Mouse (Mus musculus): ENCODE results near the gene Pxylp1. TPM values are rescaled to one million over a fixed set of nuclear protein-coding genes. Genes with fewer than 3 reads are reported as not detected.

Gene Pxylp1
- total and polyA plus RNA-seq, 2 experiments from 2014 or later = 23.5 to 42.3 TPM

DNA sequence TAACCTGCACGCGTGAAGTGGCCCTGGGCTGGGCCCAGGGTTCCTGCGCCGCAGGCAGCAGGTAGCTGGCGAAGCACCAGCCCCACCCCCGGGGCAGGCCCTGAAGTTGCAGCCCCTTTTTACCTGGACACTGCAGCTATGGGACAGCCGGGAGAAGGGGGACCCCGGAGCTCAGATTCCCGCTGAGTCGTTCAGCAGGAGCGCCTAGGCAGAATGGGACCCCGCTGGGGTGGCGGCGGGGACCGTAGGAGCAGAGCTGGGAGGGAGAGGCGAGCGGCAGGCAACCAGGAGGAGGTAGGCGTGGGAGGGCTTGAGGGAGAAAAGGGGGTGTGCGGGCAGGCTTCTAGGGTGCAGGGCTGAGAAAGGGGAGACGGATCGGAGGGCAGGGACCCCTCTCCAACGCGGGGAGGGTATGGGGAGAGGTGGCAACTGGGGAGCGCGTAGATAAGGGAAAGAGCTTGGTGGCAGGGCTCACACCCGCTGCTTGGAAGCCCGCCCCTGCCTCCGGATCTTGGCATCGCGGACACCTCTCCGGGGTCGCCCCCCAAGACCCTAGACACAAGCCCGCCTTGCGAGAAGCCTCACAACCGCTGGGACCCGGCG, 3.6 kb downstream of the Pxylp1 start:
- Histone ChIP-seq H3K27ac (ENCODE audit: low read depth, low read length) (peak overlapping the region; percentile 40), H3K27me3 (ENCODE audit: insufficient read depth, low read length) (no peaks in the 10 kb centered on the region), H3K9ac (replicated peaks; ENCODE audit: low read length, poor library complexity, severe bottlenecking) (peak overlapping the region; percentile 81), H3K4me1 (ENCODE audit: insufficient read depth, low read length) (no peaks in the 10 kb centered on the region; the same call in 1 of the 2 replicates), H3K4me3 (ENCODE audit: low read depth, low read length) (peak overlapping the region; percentile 71), H3K36me3 (ENCODE audit: insufficient read depth, low read length) (no peaks in the 10 kb centered on the region), H3K4me2 (ENCODE audit: low read depth, low read length, poor library complexity, severe bottlenecking) (peak overlapping the region; percentile 90), H3K9me3 (ENCODE audit: low read length) (no peaks in the 10 kb centered on the region)
- under 1% methylated on average over 37 of the region's 37 CpGs for WGBS
- peak; percentile 36 for ATAC-seq (ENCODE audit: low FRiP score)
- no peak for DNase-seq (ENCODE audit: low spot score)
- no peak for TF ChIP-seq CTCF (IDR thresholded peaks at IDR 0.05)

DNA sequence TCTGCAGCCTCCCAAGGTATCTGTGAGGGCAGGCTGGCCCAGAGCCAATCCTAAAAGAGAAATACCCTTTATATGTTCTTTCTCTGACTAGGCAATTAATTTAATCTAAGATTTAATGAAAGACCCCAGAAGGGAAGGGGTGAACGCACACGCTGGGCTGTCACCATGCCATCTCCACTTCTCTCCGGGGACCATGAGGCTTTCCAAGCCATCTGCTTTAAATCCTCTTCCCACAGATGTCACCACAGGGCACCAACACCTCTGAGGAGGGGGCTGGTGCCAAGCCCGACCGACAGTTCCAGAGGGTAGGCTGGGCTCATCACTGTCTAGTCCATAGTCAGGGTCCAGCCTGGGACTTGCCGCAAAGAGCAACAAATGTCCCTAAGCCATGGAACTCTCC, 4.5 kb downstream of the Pxylp1 start:
- Histone ChIP-seq H3K4me3 (ENCODE audit: low read depth, low read length) (peak overlapping the region; percentile 71), H3K4me2 (ENCODE audit: low read depth, low read length, poor library complexity, severe bottlenecking) (peak overlapping the region; percentile 90), H3K9ac (replicated peaks; ENCODE audit: low read length, poor library complexity, severe bottlenecking) (peak overlapping the region; percentile 81; the same call in 1 of the 2 replicates), H3K4me1 (ENCODE audit: insufficient read depth, low read length) (peaks cover under 1% of the 10 kb centered on the region; the same call in 1 of the 2 replicates), H3K27me3 (ENCODE audit: insufficient read depth, low read length) (no peaks in the 10 kb centered on the region), H3K36me3 (ENCODE audit: insufficient read depth, low read length) (no peaks in the 10 kb centered on the region), H3K9me3 (ENCODE audit: low read length) (no peaks in the 10 kb centered on the region), H3K27ac (ENCODE audit: low read depth, low read length) (no peak overlapping the region)
- TF ChIP-seq CTCF (IDR thresholded peaks at IDR 0.05) = no peak
- WGBS = 12% methylated on average over 6 of the region's 6 CpGs
- ATAC-seq (ENCODE audit: low FRiP score) = no peak
- peak; percentile 70 for DNase-seq (ENCODE audit: low spot score)

DNA sequence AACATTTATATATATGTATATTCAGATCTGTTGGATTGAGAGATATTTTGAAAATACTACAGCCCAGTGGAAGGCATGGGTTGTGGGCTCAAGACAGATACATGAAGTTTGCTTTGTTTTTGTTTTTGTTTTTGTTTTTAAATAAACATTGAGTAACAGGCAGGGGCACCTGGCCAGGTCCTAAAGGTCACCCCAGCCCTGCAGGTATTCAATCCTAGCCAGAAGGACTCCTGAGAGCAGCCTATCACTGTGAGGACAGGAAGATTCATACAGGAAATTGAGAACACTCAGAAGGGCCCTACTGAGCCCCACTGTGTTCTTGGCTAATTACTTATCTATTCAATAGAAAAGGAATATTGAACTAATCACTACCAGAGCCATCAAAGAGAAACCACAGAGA, 5.0 kb downstream of the Pxylp1 start:
- DNase-seq (ENCODE audit: low spot score) (no peak), ATAC-seq (ENCODE audit: low FRiP score) (no peak)
- no peak for TF ChIP-seq CTCF (IDR thresholded peaks at IDR 0.05)
- no peaks in the 10 kb centered on the region for H3K36me3 ChIP-seq (ENCODE audit: insufficient read depth, low read length)
- H3K27me3 ChIP-seq (ENCODE audit: insufficient read depth, low read length) = no peaks in the 10 kb centered on the region
- no peak overlapping the region for H3K9ac ChIP-seq (replicated peaks; ENCODE audit: low read length, poor library complexity, severe bottlenecking)
- no peak overlapping the region for H3K27ac ChIP-seq (ENCODE audit: low read depth, low read length)
- H3K4me2 ChIP-seq (ENCODE audit: low read depth, low read length, poor library complexity, severe bottlenecking) = peak overlapping the region; percentile 90
- peaks cover 4% of the 10 kb centered on the region; the same call in 1 of the 2 replicates for H3K4me1 ChIP-seq (ENCODE audit: insufficient read depth, low read length)
- H3K9me3 ChIP-seq (ENCODE audit: low read length) = no peaks in the 10 kb centered on the region
- no peak overlapping the region; the same call in 1 of the 2 replicates for H3K4me3 ChIP-seq (ENCODE audit: low read depth, low read length)

DNA sequence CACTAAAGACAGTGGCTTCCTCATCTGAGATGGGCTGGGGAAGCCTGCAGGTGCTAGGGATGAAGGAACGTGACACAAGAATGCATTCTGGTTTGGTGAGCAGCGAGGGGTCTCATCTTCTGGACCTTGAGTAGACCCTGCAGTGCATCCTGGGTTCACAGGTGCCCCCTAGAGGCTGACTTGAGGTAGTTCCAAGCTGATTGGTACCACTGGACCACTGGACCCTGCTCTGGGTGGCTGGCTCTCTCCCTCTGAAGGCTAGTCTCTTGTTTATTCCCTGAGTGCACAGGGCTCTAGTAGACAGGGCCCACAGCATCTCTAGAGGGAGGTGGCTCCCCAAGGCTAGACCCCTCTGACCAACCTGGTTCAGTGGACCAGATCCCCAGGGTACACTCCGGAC, 6.7 kb downstream of the Pxylp1 start:
- ATAC-seq (ENCODE audit: low FRiP score) (no peak), DNase-seq (ENCODE audit: low spot score) (no peak)
- no peak overlapping the region for H3K4me2 ChIP-seq (ENCODE audit: low read depth, low read length, poor library complexity, severe bottlenecking)
- no peaks in the 10 kb centered on the region for H3K27me3 ChIP-seq (ENCODE audit: insufficient read depth, low read length)
- H3K4me3 ChIP-seq (ENCODE audit: low read depth, low read length) = no peak overlapping the region
- TF ChIP-seq CTCF (IDR thresholded peaks at IDR 0.05) = peak; percentile 55
- 67% methylated on average over 3 of the region's 3 CpGs for whole genome bisulfite sequencing
- H3K9me3 ChIP-seq (ENCODE audit: low read length) = no peaks in the 10 kb centered on the region
- 0 out of 2 replicates have a peak, but pooled peaks cover 4% of the 10 kb centered on the region for H3K4me1 ChIP-seq (ENCODE audit: insufficient read depth, low read length)
- no peaks in the 10 kb centered on the region for H3K36me3 ChIP-seq (ENCODE audit: insufficient read depth, low read length)
- no peak overlapping the region for H3K27ac ChIP-seq (ENCODE audit: low read depth, low read length)
- no peak overlapping the region for H3K9ac ChIP-seq (replicated peaks; ENCODE audit: low read length, poor library complexity, severe bottlenecking)

DNA sequence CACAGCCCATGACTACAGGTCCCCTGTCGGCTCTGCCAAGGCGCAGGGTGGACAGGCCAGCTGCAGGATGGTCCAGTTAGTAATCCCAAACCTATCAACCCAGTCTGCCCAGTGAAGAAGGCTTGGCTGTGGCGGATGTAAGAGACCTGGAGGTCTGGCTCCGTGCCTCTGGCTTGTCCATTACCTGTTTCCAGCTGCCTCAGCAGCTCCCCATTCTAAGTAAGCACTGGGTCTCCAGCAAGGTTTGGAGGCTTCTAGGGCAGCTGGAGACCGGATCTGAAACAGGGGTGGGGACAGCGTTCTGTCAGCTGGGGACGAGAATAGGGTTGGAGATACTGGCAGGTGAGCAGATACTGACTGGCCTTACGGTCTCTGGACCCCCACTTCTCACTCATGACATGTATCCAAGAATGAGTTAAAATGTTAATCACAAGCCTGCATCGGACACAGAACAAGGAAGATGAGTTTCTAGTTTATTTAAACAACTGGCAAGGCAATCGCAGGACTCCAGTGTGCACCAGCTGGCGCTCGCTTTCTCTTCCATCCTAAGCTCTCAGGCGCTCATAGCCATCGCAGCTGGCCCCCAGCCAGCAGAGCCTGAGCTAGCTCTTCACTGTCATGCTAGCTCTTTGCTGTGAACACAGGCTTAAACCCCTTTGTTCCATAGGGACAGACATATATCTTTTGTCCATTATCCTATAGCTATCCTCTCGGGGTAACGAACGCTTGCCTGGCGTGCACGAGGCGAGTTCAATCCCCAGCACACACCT, 9.8 kb downstream of the Pxylp1 start:
- WGBS = 66% methylated on average over 20 of the region's 20 CpGs
- H3K4me3 ChIP-seq (ENCODE audit: low read depth, low read length) = no peak overlapping the region
- H3K4me1 ChIP-seq (ENCODE audit: insufficient read depth, low read length) = 0 out of 2 replicates have a peak, but pooled peaks cover 4% of the 10 kb centered on the region
- no peaks in the 10 kb centered on the region for H3K9me3 ChIP-seq (ENCODE audit: low read length)
- ATAC-seq (ENCODE audit: low FRiP score) = no peak
- no peaks in the 10 kb centered on the region for H3K27me3 ChIP-seq (ENCODE audit: insufficient read depth, low read length)
- H3K36me3 ChIP-seq (ENCODE audit: insufficient read depth, low read length) = no peaks in the 10 kb centered on the region
- peak; percentile 70 for DNase-seq (ENCODE audit: low spot score)
- no peak overlapping the region for H3K4me2 ChIP-seq (ENCODE audit: low read depth, low read length, poor library complexity, severe bottlenecking)
- no peak for TF ChIP-seq CTCF (IDR thresholded peaks at IDR 0.05)
- no peak overlapping the region for H3K9ac ChIP-seq (replicated peaks; ENCODE audit: low read length, poor library complexity, severe bottlenecking)
- H3K27ac ChIP-seq (ENCODE audit: low read depth, low read length) = no peak overlapping the region

DNA sequence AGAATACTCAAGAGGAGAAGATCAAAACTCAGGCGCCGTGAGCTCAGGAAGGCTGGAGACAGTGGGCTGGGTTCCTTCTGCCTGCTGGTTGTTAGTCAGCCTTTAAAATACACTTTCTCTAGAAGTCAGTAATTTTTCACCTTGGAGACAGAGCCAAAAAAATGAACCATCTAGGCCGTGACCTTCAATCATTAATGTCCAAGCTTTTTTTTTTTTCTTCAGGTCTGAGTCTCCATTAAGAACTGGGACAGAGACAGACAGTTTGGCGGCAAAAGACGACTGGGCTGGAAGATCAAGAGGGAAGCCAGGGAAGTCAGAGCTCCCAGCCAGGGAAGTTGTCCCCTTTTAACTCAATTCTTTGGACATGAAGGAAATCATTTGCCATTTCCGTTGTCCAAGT, 10.6 kb downstream of the Pxylp1 start:
- WGBS = 72% methylated on average over 6 of the region's 6 CpGs
- Histone ChIP-seq H3K36me3 (ENCODE audit: insufficient read depth, low read length) (no peaks in the 10 kb centered on the region), H3K9me3 (ENCODE audit: low read length) (no peaks in the 10 kb centered on the region), H3K27me3 (ENCODE audit: insufficient read depth, low read length) (no peaks in the 10 kb centered on the region), H3K4me2 (ENCODE audit: low read depth, low read length, poor library complexity, severe bottlenecking) (no peak overlapping the region), H3K4me1 (ENCODE audit: insufficient read depth, low read length) (0 out of 2 replicates have a peak, but pooled peaks cover 4% of the 10 kb centered on the region), H3K9ac (replicated peaks; ENCODE audit: low read length, poor library complexity, severe bottlenecking) (no peak overlapping the region), H3K4me3 (ENCODE audit: low read depth, low read length) (no peak overlapping the region), H3K27ac (ENCODE audit: low read depth, low read length) (no peak overlapping the region)
- no peak for ATAC-seq (ENCODE audit: low FRiP score)
- no peak for DNase-seq (ENCODE audit: low spot score)
- no peak for TF ChIP-seq CTCF (IDR thresholded peaks at IDR 0.05)
